Mouse (Mus musculus): ENCODE measurements around the gene Slc16a12.
A peak's percentile ranks its signal among the peaks of the same experiment; 100 is the strongest.
"Not testable (repeated sequence)": the region's sequence is repeated elsewhere in the genome, so short reads cannot be mapped to it uniquely, and the experiment has no call there.

Gene Slc16a12

DNA sequence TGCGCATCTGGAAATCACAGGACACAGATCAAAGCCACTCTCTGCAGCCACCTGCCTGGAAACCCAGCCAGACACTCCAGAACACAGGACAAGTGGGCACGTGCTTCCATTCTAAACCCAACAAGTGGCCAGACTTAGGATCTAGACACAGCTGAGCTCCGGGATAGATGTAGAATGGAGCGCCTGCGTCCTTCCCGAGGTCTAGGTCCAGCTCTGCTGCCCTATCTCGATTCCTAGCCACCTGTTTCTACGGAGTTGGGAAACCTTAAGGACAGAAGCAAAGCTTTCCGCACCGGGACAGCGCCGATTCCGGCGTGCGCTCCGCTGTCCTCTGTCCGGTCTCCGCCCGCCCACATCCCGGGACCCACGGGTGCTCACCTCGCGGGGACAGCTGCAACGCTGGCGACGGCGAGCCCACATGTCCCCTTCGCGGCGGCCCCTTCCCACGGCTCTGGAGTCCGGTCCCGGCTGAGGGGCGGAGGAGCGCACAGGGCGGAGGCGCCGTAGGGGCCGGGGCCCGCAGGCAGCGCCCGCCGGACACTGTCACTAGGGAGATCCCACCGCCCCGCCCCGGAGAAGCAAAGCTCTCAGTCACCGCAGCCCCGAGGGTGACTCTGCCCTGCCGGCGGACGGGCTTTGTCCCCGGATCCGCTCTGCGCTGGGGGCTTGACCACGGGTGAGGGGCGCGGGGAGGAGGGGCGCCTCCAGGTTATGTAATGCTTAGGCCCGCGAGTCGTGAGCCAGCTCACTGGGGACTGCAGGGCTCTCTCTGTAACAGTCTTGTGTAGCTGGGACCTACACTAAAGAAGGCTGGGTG lies at the start of gene Slc16a12:
Slc16a12 (minus strand) TSS at position 602 of the 817 bp plus-strand sequence.
- DNase-seq (ENCODE audit: low spot score), result peak; percentile 66

- DNase-seq (ENCODE audit: low spot score), result no peak
Measured at GRCm38 (mm10) chr19:34796396-34796795, 49.3 kb upstream of the Slc16a12 start.

GRCm38 (mm10) chr19:34782491-34782890 lies 35.4 kb upstream of the Slc16a12 start:
- DNase-seq (ENCODE audit: low spot score), result no peak

GRCm38 (mm10) chr19:34778993-34779392 lies 31.9 kb upstream of the Slc16a12 start:
- DNase-seq (ENCODE audit: low spot score), result no peak

GRCm38 (mm10) chr19:34778098-34778497 lies 31.0 kb upstream of the Slc16a12 start:
- DNase-seq (ENCODE audit: low spot score), result peak; percentile 38

- peak; percentile 69 for DNase-seq (ENCODE audit: low spot score)
Measured at GRCm38 (mm10) chr19:34772775-34773174, 25.7 kb upstream of the Slc16a12 start.

GRCm38 (mm10) chr19:34770764-34771163 lies 23.7 kb upstream of the Slc16a12 start:
- DNase-seq (ENCODE audit: low spot score), result no peak

DNA sequence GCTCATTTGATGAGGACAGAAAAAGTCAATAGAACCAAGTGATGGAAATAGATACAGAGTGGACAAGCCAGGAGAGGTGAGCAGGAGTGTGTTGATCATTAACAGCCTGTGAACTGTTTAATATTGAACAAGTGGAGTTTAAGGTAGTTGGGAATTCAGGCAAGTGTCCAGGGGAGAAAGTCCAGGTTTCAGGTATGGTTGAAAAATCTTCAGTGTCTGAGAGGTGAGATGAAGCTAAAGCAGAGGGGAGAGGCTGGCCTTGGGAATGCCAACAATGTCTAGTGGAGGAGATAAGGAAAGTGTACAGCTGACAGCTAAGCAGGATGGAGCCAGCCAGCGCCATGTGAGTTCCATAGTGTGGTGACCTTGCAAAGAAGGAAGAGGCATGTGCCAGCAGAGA lies 11.7 kb upstream of the Slc16a12 start:
- no peak for DNase-seq (ENCODE audit: low spot score)

DNA sequence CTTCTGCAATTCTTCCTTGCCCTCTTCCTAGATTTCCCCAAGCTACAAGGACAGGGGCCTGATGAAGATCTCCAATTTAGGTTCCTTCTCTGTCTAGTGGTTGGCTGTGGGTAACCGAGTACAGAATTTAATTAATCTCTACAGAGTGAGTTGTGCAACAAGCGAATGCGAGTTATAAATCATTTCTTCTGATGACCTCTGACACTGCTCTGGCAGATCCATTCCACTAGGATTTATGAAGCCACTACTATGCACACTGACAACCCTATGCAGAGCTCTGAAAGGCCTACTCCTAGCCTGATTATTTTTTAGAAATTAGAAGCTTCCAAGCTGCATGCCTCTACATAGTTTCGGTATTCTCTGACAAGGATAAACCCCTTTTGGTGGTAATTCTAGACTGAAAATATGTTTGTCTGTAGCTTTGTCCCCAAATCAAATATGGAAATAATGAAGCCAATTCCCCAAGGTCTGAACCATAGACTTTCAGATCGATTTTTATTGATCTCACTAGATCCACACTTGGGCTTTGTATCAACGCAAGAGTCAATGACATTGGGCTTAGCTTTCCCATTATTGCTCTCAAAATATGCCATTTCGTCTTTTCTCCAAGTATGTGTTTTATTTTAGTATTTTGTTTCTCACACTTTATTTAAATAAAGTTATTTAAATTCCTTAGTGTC lies 9.6 kb upstream of the Slc16a12 start:
- no peak for DNase-seq (ENCODE audit: low spot score)

DNA sequence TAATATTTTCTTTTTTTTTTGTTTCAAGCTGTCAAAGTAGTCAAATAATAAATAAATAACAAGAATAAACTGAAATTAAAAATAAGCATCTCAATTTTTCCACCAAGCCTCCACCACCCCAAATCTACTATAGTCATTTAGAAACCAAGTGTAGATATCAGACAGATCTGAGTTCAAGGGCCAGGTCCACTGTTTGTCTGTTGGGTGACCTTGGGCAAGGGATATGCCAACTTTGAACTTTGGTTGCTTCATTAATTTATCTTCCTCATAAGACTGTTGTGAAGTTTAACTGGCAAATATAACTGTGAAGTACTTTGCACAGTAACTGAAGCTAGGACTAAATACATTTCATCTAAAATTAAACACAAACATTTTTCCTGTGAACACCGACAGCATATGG lies 8.6 kb upstream of the Slc16a12 start:
- no peak for DNase-seq (ENCODE audit: low spot score)

DNA sequence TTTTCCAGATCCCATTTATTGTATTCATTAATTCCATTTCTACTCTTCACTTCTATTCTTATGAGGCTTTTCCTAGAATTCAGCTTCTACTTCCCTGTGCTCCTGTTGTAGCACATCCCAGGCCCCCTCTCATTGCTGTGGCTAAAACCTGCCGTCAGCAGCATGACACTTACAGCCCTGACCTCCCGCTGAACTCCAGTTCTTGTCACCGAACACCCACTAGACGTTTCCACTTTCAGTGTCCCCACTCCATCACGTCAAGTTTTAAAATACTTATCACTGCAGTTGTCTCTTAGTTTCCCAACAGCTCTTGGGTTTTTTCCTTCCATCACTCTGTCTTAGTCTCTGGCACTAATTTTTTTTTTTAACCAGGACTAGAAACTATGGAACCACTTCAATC lies 6.2 kb upstream of the Slc16a12 start:
- no peak for DNase-seq (ENCODE audit: low spot score)

GRCm38 (mm10) chr19:34752391-34753092 lies 5.5 kb upstream of the Slc16a12 start:
- DNase-seq (ENCODE audit: low spot score), result peak; percentile 61

DNA sequence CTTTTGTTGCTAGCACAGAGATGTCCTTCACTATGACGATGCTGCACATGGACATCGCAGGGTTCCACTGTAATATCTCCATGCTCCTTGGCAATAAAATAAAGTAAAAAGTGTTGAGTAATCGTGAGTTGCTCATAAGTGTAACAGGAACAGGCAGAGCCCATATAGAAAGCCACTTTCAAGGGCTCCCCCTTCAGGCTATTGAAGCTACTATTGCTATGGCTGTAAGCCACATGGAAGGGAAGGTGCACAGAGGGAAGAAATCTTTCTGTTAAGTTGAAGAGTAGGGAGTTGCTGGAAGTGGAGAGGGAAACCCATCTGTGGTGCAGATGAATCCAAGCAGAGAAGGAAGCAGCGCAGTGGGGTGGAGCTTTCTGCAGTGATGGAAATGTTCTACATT lies 4.1 kb upstream of the Slc16a12 start:
- DNase-seq (ENCODE audit: low spot score), result peak; percentile 68

DNA sequence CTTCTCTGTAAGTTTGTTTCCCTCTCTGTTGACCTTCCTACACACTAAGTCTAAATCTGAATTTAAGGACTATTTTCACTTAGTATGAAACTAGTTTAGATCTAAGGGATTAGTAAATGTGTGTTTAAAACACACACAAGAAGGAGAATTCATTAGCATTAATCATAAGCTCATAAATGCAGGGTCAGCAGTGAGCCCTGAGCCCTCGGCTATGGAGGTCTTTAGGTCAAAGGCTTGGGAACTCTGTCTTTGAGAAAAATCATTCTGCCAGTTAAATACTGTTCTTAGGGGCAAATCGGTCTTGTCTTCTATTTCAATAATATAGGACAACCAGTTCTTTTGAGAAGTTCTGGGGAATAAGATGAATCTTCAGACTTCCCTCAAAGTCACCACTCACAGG lies 1.9 kb upstream of the Slc16a12 start:
- no peak for DNase-seq (ENCODE audit: low spot score)

DNA sequence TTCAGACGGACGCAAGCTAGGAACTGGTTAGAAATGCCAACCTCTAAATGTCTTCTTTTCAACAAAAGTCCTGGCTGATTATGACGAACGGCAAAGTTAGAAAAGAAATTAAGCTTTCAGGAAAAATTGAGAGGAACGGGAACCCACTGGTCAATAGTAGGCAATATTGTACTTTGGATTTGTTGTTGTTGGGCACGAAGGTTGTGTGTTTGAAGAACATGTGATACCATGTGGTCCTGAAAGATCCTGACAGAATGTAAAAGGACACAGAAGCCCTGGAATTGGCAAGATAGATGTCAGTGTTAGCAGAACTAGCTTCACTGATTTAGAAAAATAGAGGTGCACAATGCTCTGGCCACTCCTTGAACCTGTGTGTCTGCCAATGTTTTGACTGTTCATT lies 880 bp upstream of the Slc16a12 start:
- not testable (repeated sequence) for DNase-seq (ENCODE audit: low spot score)

DNA sequence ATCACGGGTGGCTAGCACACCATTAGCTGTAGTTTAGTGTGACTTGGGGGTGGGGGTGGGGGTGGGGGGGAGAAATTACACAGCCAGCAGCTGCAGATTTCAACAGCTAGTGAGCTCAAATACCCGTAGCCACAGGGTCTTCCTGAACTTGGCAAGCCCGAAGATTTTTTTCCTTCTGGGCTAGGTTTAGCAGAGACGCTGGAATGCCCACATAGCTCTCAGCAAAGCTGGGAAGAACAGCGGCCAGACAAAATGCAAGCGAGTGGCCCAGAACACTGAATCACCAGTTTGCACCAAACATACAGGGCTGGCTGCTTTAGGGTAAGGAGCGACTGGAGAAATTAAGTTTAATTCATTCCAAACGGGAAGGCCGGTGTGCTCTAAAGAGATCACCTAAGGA lies 888 bp downstream of the Slc16a12 start:
- DNase-seq (ENCODE audit: low spot score), result no peak

DNA sequence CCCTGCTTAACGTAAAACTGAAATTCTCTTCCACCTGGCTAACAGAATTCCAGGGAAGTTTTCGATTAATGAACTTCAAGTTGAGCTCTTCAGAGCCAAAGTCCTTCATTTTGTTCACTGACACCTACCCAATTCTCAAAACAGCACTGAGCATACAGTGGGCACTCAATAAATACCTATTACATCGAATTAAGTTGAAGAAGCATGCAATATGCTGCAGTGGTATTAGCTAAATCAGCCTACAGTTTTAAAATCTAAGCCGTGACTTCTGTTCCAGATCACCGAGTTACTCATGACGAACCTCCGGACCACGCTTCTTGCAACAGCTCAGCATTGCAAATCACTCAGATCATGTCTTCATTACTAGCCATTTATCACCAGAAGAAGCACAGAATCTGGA lies 2.1 kb downstream of the Slc16a12 start:
- no peak for DNase-seq (ENCODE audit: low spot score)

DNA sequence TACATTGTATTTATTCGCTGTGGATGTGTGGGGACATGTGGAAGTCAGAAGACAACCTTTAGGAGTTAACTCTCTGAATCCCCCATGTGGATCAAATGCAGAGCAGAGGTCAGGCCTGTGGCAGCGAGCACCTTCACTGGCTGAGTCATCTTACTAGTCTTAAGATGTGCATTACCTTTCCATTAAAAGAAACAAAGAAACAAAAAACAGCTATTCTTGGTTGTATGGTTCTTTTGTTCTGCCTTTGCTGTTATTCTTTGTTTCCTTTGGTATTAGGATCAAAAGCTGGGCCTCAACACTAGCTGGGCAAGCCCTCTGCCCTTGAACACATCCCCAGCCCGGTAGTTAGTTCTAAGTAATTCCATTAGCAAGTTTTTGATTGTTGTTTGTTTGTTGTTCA lies 9.2 kb downstream of the Slc16a12 start:
- no peak for DNase-seq (ENCODE audit: low spot score)

- DNase-seq (ENCODE audit: low spot score), result no peak
Measured at GRCm38 (mm10) chr19:34735900-34736299, 11.2 kb downstream of the Slc16a12 start.

DNA sequence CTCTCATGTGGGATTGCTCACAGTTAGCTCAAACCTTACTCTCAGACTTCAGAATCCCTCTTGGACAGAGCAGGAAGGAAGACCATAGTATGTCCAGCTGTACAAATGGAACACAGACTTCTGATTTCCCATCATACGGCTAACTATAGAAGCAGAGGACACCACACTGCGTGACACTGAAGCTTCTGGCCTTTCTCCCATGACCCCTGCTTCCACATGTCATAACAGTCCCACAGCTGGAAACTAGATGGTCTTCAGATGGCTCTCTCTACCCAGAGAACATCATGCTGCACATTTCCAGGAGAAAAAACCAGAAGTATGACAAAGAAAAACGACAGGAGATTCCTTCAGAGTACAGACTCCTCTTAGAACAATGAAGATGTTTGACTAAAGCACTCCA lies 14.1 kb downstream of the Slc16a12 start:
- DNase-seq (ENCODE audit: low spot score), result no peak

GRCm38 (mm10) chr19:34731356-34731755 lies 15.7 kb downstream of the Slc16a12 start:
- no peak for DNase-seq (ENCODE audit: low spot score)

- no peak for DNase-seq (ENCODE audit: low spot score)
Measured at GRCm38 (mm10) chr19:34730584-34730983, 16.5 kb downstream of the Slc16a12 start.

GRCm38 (mm10) chr19:34729505-34729904 lies 17.6 kb downstream of the Slc16a12 start:
- DNase-seq (ENCODE audit: low spot score), result no peak
